Mouse (Mus musculus) hematopoietic stem cell, adult 5-6 weeks (primary cell): ENCODE results near the gene Spcs3. TPM values are rescaled to one million over a fixed set of nuclear protein-coding genes. Genes with fewer than 3 reads are reported as not detected.

Source experiments
- ATAC-seq, 2 experiments: fragments of 125-278 bp in 1 of 2; replicated peaks in 1 of 2; 2 replicates each; pipeline ENCODE4 v1.8.0; 2016 to 2017; ENCODE audit warnings: inconsistent platforms in 2 of 2, mild to moderate bottlenecking in 2 of 2, moderate number of reproducible peaks in 2 of 2, low read depth in 1 of 2, moderate TSS enrichment in 1 of 2; ENCODE audit not compliant: low FRiP score in 2 of 2, poor library complexity in 2 of 2, severe bottlenecking in 2 of 2, insufficient read depth in 1 of 2, low TSS enrichment in 1 of 2
- total RNA-seq: library from RNA; stranded (forward); fragments of 172-1452, 232-1000 nt; gene quantifications from 2 replicates; pipeline ENCODE4 v1.2.3, GENCODE M21; 2017

The Spcs3 gene
- 82.5 and 93.7 TPM in 2 replicates for total RNA-seq

- ATAC-seq: peak; percentile 96
These were observed at the start of gene Spcs3, which contains the start of gene Asb5 for GRCm38 (mm10) chr8:54529382-54530296. Gene Spcs3, minus strand, starts transcription at chr8:54529998. Gene Asb5, plus strand, starts transcription at chr8:54529580.

- no peak for ATAC-seq
These were observed 41.1 kb upstream of the Spcs3 start for GRCm38 (mm10) chr8:54570618-54571609.

GRCm38 (mm10) chr8:54567168-54567567 lies 37.4 kb upstream of the Spcs3 start:
- ATAC-seq: no peak

- ATAC-seq: 0 out of 4 replicates have a peak, but pooled peaks have one; percentile 7 to 36
These were observed 35.9 kb upstream of the Spcs3 start for GRCm38 (mm10) chr8:54565603-54566260.

- ATAC-seq: no peak
These were observed 35.4 kb upstream of the Spcs3 start for GRCm38 (mm10) chr8:54565181-54565580.

GRCm38 (mm10) chr8:54562137-54562536 lies 32.3 kb upstream of the Spcs3 start:
- ATAC-seq: no peak

- no peak for ATAC-seq
These were observed 25.1 kb upstream of the Spcs3 start for GRCm38 (mm10) chr8:54554921-54555320.

- ATAC-seq: no peak
These were observed 20.3 kb upstream of the Spcs3 start for GRCm38 (mm10) chr8:54550026-54550574.

- ATAC-seq: no peak
These were observed 18.6 kb upstream of the Spcs3 start for GRCm38 (mm10) chr8:54548383-54548782.

GRCm38 (mm10) chr8:54541331-54541730 lies 11.5 kb upstream of the Spcs3 start:
- peak in 1 of 2 experiments; percentile 51; a peak in 1 of 4 replicates for ATAC-seq

- peak; percentile 87 to 90 for ATAC-seq
These were observed 7.5 kb upstream of the Spcs3 start for GRCm38 (mm10) chr8:54537285-54537684.

GRCm38 (mm10) chr8:54535172-54535571 lies 5.4 kb upstream of the Spcs3 start:
- no peak for ATAC-seq

- no peak for ATAC-seq
These were observed 1.2 kb downstream of the Spcs3 start for GRCm38 (mm10) chr8:54528571-54528970.

- ATAC-seq: no peak
These were observed 3.1 kb downstream of the Spcs3 start for GRCm38 (mm10) chr8:54526700-54527099.

- no peak for ATAC-seq
These were observed 4.2 kb downstream of the Spcs3 start for GRCm38 (mm10) chr8:54525606-54526005.

GRCm38 (mm10) chr8:54520516-54520915 lies 9.3 kb downstream of the Spcs3 start:
- no peak for ATAC-seq
